In genomic region chr4:131303936-131304335, GRCm38 (mm10) we compare ENCODE assay signal across 14 mouse cellular contexts.
DNase-seq lines count a peak whose midpoint lies in the region; ATAC-seq and TF ChIP-seq lines count a peak whose summit lies in the region.
"Had no signal": no experiment of that assay in that cellular context is flagged by ENCODE, and none has a peak within 500 bp of the region (broad histone marks: within the 10 kb centered on the region; RNA-seq: fewer than 3 reads in every experiment).

No protein-coding gene starts in this region.

- ATAC-seq in kidney, embryonic 14.5 days (ENCODE audit: low FRiP score, low TSS enrichment): no peak
- ATAC-seq in midbrain, postnatal 0 days (ENCODE audit: low FRiP score): no peak
- no peak for ATAC-seq in midbrain, embryonic 13.5 days
- ATAC-seq: lung, postnatal 0 days; Patski had no signal

- 78% methylated on average over 3 of the region's 3 CpGs for WGBS in heart, embryonic 10.5 days
- WGBS in kidney, adult 2 months: 90% methylated on average over 3 of the region's 3 CpGs
- 87% methylated on average over 3 of the region's 3 CpGs for WGBS in kidney, embryonic 14.5 days
- WGBS in midbrain, postnatal 0 days: 77% methylated on average over 3 of the region's 3 CpGs
- WGBS in midbrain, embryonic 13.5 days: 59% methylated on average over 3 of the region's 3 CpGs

- H3K4me2 ChIP-seq in kidney, embryonic 14.5 days (replicated peaks; ENCODE audit: low read depth, low read length): no peak overlapping the region
- H3K4me2 ChIP-seq in midbrain, postnatal 0 days (ENCODE audit: low read depth, low read length, poor library complexity, severe bottlenecking): no peak overlapping the region
- H3K4me2 ChIP-seq in midbrain, embryonic 13.5 days (replicated peaks): no peak overlapping the region
- H3K4me2 ChIP-seq: embryonic facial prominence, embryonic 12.5 days; midbrain, embryonic 12.5 days had no signal

- H3K27ac ChIP-seq in heart, embryonic 10.5 days: no peak overlapping the region
- H3K27ac ChIP-seq in kidney, adult 2 months (ENCODE audit: insufficient read depth, low read depth, low read length): no peak overlapping the region
- H3K27ac ChIP-seq in kidney, embryonic 14.5 days (ENCODE audit: low read depth, low read length): no peak overlapping the region
- H3K27ac ChIP-seq in midbrain, postnatal 0 days (ENCODE audit: low read depth, low read length): peak overlapping the region; percentile 18; the same call in 1 of the 2 replicates
- no peak overlapping the region for H3K27ac ChIP-seq in midbrain, embryonic 13.5 days
- H3K27ac ChIP-seq: embryonic facial prominence, embryonic 12.5 days; midbrain, embryonic 12.5 days had no signal

- H3K36me3 ChIP-seq in heart, embryonic 10.5 days: no peaks in the 10 kb centered on the region
- no peaks in the 10 kb centered on the region for H3K36me3 ChIP-seq in kidney, adult 2 months (ENCODE audit: control insufficient read depth, insufficient read depth, low read length)
- H3K36me3 ChIP-seq in kidney, embryonic 14.5 days (ENCODE audit: control insufficient read depth, insufficient read depth, low read length): no peaks in the 10 kb centered on the region
- no peaks in the 10 kb centered on the region for H3K36me3 ChIP-seq in midbrain, postnatal 0 days (ENCODE audit: insufficient read depth, low read length)
- H3K36me3 ChIP-seq in midbrain, embryonic 13.5 days: no peaks in the 10 kb centered on the region
- H3K36me3 ChIP-seq: embryonic facial prominence, embryonic 12.5 days; midbrain, embryonic 12.5 days had no signal

- no peaks in the 10 kb centered on the region for H3K9me3 ChIP-seq in heart, embryonic 10.5 days
- no peaks in the 10 kb centered on the region for H3K9me3 ChIP-seq in kidney, embryonic 14.5 days (ENCODE audit: control insufficient read depth, low read length)
- H3K9me3 ChIP-seq in midbrain, postnatal 0 days (ENCODE audit: low read length): no peaks in the 10 kb centered on the region
- H3K9me3 ChIP-seq in midbrain, embryonic 13.5 days: no peaks in the 10 kb centered on the region
- H3K9me3 ChIP-seq: embryonic facial prominence, embryonic 12.5 days; midbrain, embryonic 12.5 days had no signal

- no peaks in the 10 kb centered on the region for H3K27me3 ChIP-seq in heart, embryonic 10.5 days (ENCODE audit: insufficient read depth, poor library complexity, severe bottlenecking)
- no peaks in the 10 kb centered on the region for H3K27me3 ChIP-seq in kidney, adult 2 months (replicated peaks; ENCODE audit: control insufficient read depth, insufficient read depth, low read length)
- H3K27me3 ChIP-seq in kidney, embryonic 14.5 days (ENCODE audit: control insufficient read depth, insufficient read depth, low read length): no peaks in the 10 kb centered on the region
- H3K27me3 ChIP-seq in midbrain, postnatal 0 days (ENCODE audit: insufficient read depth, low read length): no peaks in the 10 kb centered on the region
- H3K27me3 ChIP-seq in midbrain, embryonic 13.5 days: no peaks in the 10 kb centered on the region
- H3K27me3 ChIP-seq: embryonic facial prominence, embryonic 12.5 days; midbrain, embryonic 12.5 days; Patski had no signal

- DNase-seq in adrenal gland, postnatal 10 days: peak; percentile 17
- no peak for DNase-seq in adrenal gland, adult 8-10 months
- peak; percentile 42 for DNase-seq in heart, embryonic 10.5 days (ENCODE audit: low spot score)
- DNase-seq in heart, postnatal 25 days (ENCODE audit: low spot score): no peak
- DNase-seq in kidney, adult 2 months: peak; percentile 26
- DNase-seq in midbrain, postnatal 0 days (ENCODE audit: low spot score): peak; percentile 52
- DNase-seq: cerebellum, adult 11 months; thymus, adult 18-20 months had no signal

- no peak overlapping the region for H3K4me3 ChIP-seq in heart, embryonic 10.5 days
- H3K4me3 ChIP-seq in kidney, adult 2 months (ENCODE audit: insufficient read depth, low read depth, low read length): no peak overlapping the region
- no peak overlapping the region for H3K4me3 ChIP-seq in kidney, embryonic 14.5 days (ENCODE audit: low read length)
- H3K4me3 ChIP-seq in midbrain, postnatal 0 days (ENCODE audit: low read depth, low read length): no peak overlapping the region
- H3K4me3 ChIP-seq in midbrain, embryonic 13.5 days (replicated peaks): no peak overlapping the region
- H3K4me3 ChIP-seq: embryonic facial prominence, embryonic 12.5 days; midbrain, embryonic 12.5 days had no signal

- intact Hi-C loops in heart, postnatal 25 days (cut with DNase I): no loop called here

- H3K4me1 ChIP-seq in heart, embryonic 10.5 days: peaks cover 8% of the 10 kb centered on the region
- H3K4me1 ChIP-seq in kidney, adult 2 months (ENCODE audit: control insufficient read depth, insufficient read depth, low read length): no peaks in the 10 kb centered on the region
- no peaks in the 10 kb centered on the region for H3K4me1 ChIP-seq in kidney, embryonic 14.5 days (ENCODE audit: control insufficient read depth, insufficient read depth, low read length)
- peaks cover 12% of the 10 kb centered on the region for H3K4me1 ChIP-seq in midbrain, postnatal 0 days (ENCODE audit: insufficient read depth, low read length)
- peaks cover 19% of the 10 kb centered on the region for H3K4me1 ChIP-seq in midbrain, embryonic 13.5 days (replicated peaks)

- H3K9ac ChIP-seq in kidney, embryonic 14.5 days (ENCODE audit: low read depth, low read length): no peak overlapping the region
- H3K9ac ChIP-seq in midbrain, postnatal 0 days (replicated peaks; ENCODE audit: low read length, poor library complexity, severe bottlenecking): no peak overlapping the region
- H3K9ac ChIP-seq in midbrain, embryonic 13.5 days (replicated peaks): no peak overlapping the region
- H3K9ac ChIP-seq: embryonic facial prominence, embryonic 12.5 days; midbrain, embryonic 12.5 days had no signal

- no peak for TF ChIP-seq POLR2A in kidney, adult 2 months (IDR thresholded peaks at IDR 0.05; ENCODE audit: low read depth, low read length)

- no peak for TF ChIP-seq CTCF in kidney, adult 2 months (conservative IDR thresholded peaks at IDR 0.05; ENCODE audit: insufficient read depth, insufficient read length, low read depth, low read length)
- no peak for TF ChIP-seq CTCF in midbrain, postnatal 0 days (IDR thresholded peaks at IDR 0.05)

Comparison
In these comparisons a context has a peak if more than half of its experiments do, and no peak if none do; other contexts are left out.
1. DNase-seq: peak in adrenal gland, postnatal 10 days (single experiment), heart, embryonic 10.5 days (single experiment), kidney, adult 2 months (single experiment) and midbrain, postnatal 0 days (single experiment); none in adrenal gland, adult 8-10 months (single experiment) and heart, postnatal 25 days (single experiment).